Mouse (Mus musculus) mature B cell (primary cell): ENCODE results near the gene Map3k14.
"Not testable (repeated sequence)": the region's sequence is repeated elsewhere in the genome, so short reads cannot be mapped to it uniquely, and the experiment has no call there.

Experiments
- in situ Hi-C: fragments of 300-500 bp; cut with MboI; formaldehyde crosslinking; loops from 2 replicates; pipeline ENCODE4 v1.14.3; 2019

Gene Map3k14

DNA sequence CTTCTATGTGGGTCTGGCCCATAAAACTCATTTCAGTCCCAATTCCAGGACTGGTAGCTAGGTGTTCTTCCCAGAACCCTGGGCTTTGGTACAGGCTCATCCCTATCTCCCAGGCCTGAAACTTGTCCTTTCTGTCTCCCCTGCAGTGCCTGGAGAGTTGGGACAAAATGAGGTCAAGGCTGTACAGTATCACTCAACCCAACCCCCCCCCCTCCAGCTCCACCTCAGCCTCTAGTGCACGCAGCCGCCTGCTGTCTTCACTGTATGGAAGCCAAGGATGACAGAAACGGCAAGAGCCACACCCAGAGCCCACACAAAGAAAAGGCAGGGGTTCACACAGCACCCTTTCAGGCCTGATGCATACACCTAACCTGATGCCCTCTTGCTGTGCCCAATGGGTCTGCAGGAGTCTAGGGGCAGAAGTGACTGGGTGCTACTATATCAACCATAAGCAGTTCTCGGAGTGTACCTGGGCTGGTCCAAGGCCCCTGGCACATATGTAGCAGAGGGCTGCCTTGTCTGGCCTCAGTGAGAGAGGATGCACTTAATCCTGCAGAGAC, 20.5 kb downstream of the Map3k14 start:
- in situ Hi-C loops, result no loop called here

DNA sequence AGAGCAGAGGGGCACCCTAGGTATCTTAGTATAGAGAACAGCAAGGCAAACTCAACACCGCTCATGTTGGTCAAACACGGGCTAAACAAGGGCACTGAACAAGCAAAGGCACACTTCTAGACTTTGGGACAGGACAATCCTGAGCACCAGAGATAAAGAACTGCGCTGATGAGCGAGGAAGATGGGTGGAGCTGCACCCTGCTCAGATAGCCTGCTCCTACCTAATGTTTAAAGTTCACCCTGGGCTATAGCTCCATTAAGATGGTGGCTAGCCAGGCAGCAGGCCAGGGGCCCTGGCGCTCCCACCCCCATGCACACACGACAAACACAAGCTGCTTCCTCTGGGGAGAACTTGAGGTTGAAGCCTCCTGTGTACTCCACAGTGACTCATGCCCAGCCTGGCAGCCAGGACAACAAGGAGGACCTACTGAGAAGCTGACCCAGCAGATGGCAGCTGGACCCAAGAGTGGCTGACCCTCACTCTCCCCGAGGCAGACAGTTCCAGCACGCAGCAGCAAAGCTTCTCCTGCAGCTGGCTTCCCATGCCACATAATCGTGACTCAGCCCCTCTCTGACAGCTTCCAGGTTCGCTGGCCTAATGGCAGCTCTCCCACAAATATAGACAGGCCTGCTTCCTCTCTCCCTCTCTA, 21.1 kb downstream of the Map3k14 start:
- in situ Hi-C loops, result no loop called here

DNA sequence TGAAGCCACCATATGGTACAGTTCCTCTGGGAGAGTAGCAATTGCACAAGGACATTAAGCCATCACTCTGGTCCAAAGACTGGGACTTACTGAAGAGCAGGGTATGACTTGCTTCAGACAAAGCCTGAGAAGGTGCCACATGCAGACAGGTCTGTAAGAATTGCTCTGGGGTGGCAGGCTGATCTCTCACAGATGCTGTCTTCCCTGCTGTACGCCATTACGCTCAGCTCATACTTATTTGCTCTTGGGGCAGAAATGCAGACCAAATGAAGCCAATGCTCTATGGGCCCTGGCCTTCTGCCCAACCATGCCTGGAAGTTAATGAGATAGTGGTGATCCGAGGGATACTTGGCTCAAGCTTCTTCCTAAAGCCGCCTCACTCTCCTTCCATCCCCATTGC, 22.4 kb downstream of the Map3k14 start:
- in situ Hi-C loops, result no loop called here

DNA sequence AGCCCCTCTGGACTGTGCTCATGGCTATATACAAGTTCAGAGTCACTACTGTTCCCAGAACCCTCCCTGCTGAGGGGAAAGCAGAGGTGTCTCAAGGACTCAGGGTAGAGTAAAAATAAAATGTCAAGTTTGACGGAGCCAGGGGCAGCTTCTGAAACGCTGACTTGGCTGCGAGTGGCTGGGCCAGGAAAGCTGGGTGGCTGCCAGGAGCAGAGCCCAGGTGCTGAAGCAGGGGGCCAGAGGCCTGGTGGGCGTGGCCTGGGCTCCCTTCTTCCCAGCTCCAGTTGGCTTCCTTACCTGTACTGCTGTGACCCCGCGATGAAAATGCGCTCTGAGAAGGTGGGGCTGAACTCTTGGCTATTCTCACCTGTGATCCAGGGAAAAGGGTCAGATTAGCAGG, 26.5 kb downstream of the Map3k14 start:
- in situ Hi-C loops, result no loop called here

DNA sequence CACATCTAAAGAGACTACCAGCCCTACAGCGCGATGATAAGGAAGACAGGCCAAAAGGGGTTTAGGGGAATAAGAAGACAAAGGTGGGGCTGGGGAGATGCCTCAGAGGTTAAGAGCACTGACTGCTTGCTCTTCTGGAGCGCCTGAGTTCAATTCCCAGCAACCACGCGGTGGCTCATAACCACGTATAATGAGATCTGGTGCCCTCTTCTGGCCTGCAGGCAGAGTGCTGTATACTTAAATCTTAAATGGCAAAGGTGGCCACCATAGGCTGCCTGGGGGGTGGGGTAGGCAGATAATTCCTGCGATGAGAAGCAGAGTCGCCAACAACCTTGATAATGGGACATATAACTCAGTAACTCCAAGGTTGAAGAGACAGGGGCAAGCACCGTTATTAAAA, 29.5 kb downstream of the Map3k14 start:
- in situ Hi-C loops, result no loop called here

DNA sequence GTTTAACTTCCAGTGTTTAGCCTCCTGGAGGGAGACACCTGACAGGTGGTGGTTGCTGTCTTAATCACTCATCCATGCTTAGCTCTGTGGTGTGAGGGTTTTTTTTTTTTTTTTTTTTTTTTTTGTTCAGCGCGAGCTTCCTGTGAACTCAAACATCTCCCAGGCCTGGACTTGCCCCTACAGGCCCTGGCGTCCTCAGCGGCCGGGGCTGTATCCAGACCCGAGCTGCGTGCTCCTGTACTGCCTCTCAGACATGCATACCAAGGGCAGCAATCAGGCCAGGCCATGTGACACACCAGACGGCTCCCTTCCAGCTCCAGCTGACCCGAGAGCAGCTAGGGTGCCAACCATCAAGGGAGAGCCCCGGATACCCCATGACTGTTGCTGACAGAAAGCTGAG, 30.4 kb downstream of the Map3k14 start:
- in situ Hi-C loops, result no loop called here

DNA sequence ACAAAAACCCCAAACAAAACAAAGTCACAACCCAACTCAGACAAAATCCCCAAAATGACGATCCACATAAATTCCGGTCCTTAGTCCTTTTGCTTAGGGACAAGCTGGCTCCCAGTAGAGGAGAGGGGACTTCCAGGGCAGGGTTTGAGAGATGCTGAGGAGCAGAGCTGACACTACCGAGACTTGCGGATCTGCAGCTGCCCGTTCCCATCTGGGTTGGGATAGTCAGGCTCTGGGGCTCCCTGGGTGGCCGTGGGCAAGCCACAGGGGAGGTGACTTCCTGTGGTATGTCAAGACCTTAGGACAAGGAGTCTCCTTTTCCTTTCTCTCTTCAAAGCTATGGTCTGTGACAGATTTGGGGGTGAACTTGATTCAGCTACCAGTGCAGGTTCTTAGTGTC, 30.8 kb downstream of the Map3k14 start:
- in situ Hi-C loops, result no loop called here

DNA sequence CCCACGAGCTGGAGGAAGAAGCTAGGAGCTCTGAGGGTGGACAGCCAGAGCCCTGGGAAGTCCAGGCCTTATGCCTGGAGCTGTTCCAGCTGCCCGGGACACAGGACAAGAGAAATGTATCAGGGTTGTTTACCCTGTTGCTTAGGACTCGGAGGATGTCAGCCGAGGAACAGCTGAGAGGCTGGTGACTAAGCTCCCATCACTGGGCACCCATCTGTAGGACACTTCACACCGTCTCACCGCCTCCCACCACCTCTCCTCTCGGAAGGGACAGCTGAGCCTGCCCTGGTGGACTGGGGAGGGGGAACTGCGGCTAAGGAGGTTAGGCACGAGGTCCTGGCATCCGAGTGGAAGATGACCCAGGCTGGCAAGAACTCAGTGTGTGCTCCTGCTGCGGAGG, 31.6 kb downstream of the Map3k14 start:
- in situ Hi-C loops, result no loop called here

DNA sequence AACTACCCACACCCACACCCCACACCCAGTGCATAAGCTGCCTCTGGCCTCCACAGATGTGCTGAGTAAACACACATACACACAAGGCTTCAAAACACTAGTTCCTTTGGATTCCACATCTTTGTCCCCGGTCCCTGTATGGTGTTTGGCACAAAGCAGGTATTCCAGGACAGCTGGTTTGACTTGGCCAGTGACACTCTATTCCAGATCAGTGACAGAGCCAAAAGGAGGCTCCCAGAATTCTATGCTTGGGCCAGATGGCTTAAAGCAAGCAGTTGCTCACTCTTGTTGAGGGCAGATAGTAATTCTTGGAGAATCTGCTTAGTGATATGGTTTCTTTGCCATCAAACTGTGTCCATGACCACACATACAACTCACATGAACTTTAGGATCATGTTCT, 32.8 kb downstream of the Map3k14 start:
- in situ Hi-C loops, result no loop called here

DNA sequence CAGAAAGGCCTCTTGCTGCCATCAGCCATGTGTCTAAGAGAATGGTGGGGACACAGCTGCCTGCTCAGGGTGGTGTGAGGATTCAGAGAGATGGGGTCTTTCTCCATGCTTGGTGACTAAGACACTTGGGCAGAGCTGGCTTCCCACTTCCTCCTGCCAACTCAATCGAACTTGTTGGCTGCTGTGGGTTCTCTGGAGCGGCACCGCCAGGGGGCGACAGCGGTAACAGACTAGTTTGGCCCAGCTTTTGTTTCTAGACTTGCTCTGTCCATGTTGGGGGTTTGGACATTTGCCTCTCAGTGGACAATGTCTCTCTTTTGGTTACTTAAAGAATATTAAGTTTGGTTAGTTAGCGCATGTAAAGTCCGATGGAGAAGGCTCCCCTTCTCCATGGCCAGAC, 34.3 kb downstream of the Map3k14 start:
- in situ Hi-C loops, result no loop called here

DNA sequence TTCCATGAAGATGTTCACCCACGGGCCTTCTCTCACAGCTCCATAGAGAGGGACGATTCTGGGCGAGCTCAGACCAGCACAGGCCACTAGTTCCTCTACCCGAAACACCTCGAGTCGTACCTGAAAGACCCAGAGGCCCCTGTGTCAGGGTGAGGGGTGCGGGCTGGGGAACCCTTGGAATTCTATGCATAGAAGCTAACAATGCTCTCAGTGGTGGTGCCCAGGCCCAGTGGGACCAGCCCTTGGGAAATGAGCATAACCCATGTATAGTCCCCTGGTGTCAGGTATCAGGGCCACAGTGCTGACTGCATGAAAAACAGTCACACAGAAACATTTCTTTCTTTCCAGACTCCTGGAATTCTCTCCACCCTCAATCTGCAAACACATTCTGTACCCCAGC, 35.9 kb downstream of the Map3k14 start:
- in situ Hi-C loops, result no loop called here

DNA sequence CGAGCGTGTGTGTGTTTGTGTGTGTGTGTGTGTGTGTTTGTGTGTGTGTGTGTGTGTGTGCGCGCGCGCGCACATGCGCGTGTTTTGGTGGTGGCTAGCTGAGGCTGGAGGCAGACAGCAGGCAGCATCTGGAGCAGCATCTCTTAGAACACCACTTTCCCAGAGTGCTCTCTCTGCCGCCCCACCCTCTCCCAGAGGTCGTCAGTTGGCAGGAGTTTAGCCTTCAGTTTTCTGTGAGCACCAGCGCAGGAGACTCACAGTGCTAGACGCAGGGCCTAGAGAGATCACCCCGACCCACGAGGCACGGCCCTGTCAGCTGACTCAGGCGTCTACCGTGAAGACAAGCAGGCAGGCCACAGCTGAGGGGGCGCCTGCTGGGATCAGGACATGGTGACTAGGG, 36.6 kb downstream of the Map3k14 start:
- in situ Hi-C loops, result no loop called here

DNA sequence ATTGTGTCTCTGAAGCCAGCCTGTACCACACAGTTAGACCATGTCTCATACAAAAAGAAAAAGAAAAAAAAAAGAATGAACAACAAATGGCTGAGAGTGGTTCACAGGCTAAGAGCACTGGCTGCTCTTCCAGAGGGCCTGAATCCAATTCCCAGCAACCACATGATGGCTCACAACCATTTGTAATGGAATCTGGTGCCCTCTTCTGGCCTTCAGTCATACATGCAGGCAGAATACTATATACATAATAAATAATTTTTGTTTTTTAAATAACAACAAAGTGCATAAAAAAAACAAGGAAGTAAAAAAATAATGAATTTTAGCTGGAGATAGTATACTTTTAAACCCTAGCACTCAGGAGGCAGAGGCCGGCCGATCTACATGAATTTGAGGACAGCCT, 37.7 kb downstream of the Map3k14 start:
- in situ Hi-C loops, result no loop called here

DNA sequence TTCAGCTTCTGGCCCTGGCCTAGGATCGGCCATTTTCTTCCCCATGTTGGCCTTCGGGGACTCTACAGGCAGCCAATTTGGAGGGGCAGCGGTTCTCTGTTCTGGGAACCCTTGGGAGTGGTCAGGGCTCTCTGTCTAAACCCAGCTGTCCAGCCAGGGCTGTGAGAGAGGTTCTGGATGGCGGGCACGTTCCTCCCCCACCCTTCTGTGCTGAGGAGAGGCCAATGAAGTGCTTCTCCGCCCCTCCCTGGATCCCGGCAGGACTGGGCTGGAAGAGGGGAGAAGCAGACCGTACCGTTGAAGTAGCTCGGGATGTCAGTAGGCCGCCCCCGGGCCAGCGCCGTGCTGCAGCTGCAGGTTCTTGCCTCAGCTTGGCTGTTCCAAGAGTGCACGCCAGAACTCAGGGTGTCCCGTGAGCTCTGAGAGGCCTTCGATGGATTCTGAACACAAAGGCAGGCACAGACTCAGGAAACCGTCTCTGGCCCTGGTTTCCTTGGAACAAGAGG, 43.3 kb downstream of the Map3k14 start:
- in situ Hi-C loops, result no loop called here

DNA sequence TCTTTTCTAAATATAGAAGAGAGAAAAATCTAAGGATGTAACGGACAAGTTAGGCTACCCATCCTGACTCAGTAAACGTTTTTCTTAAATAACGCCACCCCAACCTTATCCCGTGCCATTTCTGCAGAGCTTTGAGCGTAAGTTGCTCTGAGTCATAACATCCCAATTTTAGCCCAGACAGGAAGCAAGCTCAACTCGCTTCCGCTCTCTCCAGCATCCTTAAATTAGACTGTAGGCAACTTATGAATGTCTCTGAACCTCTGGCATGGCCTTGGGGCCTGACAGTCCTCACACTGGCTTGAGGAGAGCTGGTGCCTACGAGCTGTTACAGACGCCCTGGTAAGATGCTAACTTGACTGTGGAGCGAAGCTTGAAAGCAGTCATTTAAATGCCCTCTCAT, 43.8 kb downstream of the Map3k14 start:
- in situ Hi-C loops, result no loop called here

DNA sequence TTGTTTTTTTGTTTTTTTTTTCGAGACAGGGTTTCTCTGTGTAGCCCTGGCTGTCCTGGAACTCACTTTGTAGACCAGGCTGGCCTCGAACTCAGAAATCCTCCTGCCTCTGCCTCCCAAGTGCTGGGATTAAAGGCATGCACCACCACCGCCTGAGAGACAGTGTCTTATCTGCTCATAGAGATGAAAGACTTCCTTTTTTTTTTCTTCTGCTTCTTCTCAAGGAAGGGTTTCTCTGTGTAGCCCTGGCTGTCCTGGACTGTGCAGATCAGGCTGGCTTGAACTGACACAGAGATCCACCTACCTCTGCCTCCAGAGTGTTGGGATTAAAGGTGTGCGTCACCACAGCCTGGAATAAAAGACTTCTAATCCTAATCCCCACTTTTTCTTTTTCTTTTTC, 44.6 kb downstream of the Map3k14 start:
- in situ Hi-C loops, result not testable (repeated sequence)

DNA sequence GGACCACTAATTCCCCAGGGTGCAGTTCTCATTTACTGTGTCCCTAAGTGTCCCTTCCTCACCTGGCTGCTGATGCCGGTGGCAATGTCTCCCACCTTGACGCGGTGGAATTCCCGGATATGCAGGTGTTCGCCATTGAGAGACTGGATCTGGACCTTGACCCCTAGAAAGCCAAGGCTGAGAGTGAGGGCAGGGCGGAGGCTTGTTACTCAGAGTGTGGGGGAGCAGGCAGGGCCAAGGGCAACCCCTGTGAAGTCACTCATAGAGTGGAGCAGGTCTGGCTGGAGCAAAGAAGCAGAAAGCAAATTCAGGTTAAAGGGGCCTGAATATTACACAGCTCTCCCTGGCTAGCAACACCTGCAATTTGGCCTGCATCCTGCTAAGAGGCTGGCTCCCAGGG, 45.8 kb downstream of the Map3k14 start:
- in situ Hi-C loops, result no loop called here

DNA sequence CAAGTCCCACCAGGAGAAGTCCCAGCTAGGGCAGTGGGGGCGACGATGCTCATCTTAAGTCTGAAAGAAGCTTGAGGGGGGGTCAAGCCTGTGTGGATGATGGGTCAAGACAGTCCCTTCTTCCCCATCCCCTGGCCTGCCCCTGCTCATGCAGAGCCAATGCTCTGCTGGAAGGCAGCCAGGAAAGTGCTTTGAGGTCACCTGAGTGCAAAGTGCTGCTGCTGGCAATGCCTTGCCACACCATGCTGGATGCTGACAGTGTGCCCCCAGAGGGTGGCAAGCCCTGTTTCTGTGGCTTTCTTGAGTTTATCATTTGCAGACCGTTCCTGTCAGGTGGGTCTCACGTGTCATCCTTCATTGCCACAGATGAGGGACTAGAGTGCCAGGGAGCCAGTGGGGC, 47.3 kb downstream of the Map3k14 start:
- in situ Hi-C loops, result no loop called here

DNA sequence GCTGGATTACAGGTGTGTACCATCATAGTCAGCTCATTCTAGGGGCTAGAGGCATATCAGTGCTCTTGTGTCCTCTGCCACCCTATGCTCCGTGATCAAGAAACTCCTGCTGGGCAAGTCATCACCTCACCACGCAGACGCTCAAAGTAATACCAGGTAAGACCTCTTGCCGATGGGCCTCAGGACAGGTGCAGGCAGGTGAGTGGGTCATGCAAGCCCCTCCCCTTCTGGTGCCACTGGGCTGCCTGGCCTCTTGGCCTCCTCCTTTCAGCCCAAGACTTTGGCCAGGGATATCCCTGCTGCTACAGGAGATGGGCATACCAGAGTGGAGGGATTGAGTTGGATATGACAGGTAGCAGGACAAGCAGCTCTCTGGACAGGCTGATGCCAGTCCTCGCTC, 48.0 kb downstream of the Map3k14 start:
- in situ Hi-C loops, result no loop called here

DNA sequence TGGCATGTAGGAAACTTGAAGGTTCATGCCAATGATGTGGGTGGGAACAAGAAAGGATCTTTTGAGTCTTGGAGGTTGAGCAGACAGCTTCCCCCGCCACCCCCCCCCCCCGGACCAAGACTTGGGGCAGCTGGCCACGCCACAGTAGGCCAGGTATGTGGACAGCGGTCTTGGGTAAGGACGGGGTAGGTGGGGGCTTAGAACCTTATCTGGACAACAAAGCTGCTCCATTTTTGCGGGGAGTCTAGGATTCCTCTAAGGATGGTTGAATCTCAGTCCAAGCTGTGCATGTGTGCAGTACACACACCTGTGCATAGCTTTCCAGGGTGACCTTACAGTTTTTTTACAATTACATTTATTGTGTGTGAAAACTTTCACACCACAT, 48.8 kb downstream of the Map3k14 start:
- in situ Hi-C loops, result no loop called here

DNA sequence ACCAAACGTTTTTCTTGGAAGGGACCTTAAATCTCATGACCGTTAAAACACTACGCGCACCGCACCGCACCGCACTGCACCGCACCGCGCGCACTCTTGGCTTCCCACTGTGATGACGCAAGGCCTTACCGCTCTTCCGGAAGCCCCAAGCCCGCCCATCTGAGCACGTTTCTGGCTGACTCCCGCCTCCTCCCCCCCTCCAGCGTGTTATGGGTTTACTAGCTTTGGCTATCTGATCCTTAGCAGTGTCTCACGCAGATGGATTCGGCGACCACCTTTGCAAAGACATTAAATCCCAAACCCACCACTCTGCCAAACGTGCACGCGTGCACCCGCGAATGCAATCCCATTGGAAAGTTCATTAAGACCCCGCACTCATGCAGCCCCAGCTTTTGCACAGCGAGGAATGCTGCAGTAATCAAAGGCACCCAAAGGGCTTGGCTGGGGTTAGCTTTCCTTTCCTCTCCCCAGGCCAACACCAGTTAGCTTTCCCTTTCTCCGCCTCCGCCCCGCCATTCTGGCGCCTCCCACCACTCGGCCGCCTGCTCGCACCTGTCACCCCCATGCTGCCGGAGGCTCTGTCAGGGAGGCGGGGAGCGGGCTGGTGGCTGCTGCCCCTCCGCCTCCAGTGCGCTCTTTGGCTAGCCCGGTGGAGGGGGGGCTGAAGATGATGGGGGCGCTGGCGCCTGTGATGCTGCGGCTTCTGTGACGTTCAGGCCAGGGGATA, 49.3 kb downstream of the Map3k14 start, which contains the start of gene Spata32:
Spata32 (minus strand) TSS at position 643 of the 727 bp plus-strand sequence.
- in situ Hi-C loops, result no loop called here

DNA sequence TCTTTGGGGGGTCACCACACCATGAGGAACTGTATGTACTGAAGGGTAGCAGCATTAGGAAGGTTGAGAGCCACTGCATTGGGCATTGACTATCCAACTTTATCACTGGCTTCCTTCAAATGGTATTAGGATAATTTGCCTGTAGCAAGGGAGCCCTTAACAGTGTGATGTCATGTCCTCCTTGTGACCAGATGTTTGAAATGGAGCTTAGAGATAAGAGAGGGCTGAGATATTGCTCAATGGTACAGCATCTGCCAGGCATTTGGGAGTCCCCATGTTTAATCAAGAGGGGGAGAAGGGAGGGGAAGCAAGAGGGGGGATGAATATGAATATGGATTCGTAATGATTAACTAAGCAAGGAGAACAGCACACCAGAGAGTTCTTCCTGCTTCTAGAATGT, 51.9 kb downstream of the Map3k14 start:
- in situ Hi-C loops, result no loop called here

DNA sequence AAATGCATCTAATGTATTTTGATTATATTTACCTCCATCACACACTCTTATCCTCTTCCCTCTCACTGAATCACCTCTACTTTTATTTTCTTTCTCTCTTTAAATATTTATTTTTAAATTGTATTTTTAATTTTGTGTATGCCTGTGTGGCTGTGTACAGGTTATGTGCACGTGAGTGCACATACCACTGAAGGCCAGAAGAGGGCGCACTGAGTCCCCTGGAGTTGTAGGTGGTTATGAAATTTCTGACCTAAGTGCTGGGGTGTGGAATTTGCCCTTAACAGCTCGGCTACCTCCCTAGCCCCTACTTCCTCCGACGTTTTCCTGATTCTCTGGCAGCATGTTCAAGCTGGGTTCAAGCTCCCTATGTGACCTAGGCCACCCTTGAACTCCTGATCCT, 53.6 kb downstream of the Map3k14 start:
- in situ Hi-C loops, result no loop called here
